Mouse (Mus musculus): ENCODE data around the gene Ung.

Gene Ung

DNA sequence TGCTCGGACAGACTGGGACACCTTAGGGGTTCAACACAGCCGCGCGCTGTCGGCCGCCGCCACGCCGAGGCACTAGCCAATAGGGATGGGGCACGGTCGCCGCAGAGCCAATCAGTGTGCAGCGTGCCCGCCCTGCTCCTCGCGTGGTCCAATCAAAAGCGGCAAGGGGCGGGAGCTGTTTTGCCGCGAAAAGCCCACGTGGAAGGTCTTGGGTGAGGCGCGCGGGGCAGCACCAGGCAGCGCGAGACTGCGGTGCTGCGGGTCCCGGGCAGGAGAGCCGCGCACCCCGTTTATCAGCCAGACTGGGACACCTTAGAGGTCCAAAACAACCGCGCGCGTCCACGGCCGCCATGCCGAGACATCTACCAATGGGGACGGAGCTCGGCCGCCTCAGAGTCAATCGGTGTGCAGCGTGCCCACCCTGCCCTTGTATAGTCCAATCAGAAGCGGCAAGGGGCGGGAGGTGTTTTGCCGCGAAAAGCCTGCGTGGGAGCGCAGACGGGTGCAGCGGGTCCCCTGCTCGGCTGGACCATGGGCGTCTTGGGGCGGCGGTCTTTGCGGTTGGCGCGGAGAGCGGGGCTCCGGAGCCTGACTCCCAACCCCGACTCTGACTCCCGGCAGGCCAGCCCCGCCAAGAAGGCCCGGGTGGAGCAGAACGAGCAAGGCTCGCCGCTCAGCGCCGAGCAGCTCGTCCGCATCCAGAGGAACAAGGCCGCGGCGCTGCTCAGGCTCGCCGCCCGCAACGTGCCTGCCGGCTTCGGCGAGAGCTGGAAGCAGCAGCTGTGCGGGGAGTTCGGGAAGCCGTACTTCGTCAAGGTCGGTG lies 723 bp downstream of the Ung start:
- DNase-seq (ENCODE audit: extremely low spot score, low spot score), result peak; percentile 96

DNA sequence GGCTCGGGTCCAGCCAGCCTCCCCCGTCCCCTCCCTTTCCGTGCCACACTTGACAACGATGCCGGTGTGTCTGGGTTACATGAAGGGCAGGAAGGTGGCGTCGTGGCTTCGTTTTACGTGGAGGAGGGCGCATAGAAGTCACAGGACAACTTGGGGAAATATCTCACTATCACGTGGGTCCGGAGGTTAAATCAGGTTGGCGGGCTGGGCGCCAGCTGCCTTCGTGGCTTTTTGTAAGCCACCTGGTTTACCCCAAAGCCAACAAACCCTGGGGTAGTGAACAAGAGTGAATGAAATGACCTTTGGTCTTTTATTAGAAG lies 1.3 kb downstream of the Ung start:
- no peak for DNase-seq (ENCODE audit: extremely low spot score, low spot score)

DNA sequence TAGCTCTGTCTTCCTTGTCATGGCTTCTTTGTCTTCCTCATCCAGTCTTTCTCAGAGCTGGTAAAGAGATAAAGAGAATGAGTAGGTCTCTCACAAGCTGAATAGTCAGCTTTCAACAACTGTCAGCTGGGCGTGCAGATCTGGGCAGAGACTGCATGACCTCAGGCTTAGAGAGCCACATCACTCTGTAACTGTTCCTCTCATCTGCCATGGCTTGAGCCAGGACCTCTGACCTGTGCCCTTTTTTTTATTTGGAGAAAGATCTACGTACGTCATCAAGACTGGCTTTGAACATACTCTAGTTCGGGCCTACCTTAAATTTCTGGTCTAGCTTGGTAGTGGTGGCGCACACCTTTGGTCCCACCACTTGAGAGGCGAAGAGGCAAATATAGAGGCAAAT lies 2.7 kb downstream of the Ung start:
- no peak for DNase-seq (ENCODE audit: extremely low spot score, low spot score)

DNA sequence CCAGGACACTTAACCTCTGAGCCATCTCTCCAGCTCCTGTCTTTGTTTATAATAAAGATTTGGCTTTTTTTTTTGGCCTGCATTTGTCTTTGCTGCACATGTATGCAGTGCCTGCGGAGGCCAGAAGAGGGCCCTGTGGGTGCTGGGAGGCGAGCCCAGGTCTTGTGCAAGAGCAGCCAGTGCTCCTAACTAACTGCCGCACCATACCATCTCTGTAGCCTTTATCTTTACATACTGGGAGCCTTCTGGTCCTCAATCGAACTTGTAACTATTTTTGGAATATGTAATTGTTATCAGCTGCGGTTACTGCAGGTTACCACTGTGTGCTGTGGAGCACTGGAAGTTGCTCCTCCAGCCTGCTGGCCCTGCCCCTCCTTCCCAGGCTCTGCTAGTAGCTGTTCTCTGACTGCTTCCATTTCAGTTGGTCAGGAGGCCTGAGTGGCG lies 3.9 kb downstream of the Ung start:
- no peak for DNase-seq (ENCODE audit: extremely low spot score, low spot score)

DNA sequence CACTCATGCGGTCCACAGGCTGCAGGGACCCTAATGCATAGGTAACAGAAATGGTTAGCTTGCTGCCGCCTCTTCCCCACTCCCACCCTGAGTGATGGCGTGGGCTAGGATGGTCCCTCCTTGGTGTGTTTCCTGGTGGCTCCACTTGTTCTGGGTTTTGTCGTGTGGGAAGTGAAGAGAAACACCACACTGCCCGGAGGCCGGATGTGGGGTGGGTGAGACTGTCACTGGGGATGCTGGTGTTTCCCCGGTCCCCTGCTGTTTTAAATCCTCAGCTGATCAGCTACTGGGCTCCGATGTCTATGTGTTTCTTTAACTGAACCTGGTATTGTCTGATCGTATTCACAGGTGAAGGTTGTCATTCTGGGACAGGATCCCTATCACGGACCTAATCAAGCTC lies 5.3 kb downstream of the Ung start:
- DNase-seq (ENCODE audit: extremely low spot score, low spot score), result no peak

DNA sequence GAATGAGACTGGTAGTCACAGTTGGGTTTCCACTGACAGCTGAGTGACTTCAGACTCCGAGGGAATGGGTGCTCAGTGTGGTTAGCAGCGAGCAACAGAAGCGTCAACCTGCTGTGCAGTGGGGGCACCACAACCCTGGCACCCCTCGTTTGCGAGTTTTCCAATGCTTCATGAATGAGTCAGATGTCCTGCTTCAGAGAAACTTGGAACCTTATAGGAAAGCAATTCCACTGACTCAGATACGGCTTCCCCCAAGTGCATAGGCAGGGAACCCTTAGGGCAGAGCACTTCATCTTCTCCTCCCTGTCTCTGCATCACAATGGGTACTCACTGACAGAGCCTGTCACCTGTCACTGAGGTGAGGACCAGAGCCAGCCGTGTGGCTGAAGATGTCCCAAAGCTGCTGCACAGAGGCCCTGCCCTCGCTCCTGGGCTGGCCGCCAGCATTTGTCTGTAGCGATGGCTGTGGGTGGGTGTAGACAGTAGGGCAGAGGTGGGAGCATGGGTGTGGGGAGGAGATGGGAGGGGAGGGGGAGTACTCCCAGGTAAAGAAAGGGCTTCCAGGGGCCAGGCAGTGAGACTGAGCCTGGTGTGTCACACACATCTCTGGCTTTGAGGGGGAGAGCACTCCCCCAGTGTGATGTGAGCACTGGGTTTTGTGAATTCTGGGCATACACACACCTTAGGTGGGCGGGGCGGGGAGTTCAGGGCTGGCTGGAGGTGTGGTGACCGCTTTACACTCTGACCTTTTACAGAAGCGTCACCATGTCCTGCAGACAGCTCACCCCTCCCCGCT lies 7.5 kb downstream of the Ung start:
- DNase-seq (ENCODE audit: extremely low spot score, low spot score), result no peak

DNA sequence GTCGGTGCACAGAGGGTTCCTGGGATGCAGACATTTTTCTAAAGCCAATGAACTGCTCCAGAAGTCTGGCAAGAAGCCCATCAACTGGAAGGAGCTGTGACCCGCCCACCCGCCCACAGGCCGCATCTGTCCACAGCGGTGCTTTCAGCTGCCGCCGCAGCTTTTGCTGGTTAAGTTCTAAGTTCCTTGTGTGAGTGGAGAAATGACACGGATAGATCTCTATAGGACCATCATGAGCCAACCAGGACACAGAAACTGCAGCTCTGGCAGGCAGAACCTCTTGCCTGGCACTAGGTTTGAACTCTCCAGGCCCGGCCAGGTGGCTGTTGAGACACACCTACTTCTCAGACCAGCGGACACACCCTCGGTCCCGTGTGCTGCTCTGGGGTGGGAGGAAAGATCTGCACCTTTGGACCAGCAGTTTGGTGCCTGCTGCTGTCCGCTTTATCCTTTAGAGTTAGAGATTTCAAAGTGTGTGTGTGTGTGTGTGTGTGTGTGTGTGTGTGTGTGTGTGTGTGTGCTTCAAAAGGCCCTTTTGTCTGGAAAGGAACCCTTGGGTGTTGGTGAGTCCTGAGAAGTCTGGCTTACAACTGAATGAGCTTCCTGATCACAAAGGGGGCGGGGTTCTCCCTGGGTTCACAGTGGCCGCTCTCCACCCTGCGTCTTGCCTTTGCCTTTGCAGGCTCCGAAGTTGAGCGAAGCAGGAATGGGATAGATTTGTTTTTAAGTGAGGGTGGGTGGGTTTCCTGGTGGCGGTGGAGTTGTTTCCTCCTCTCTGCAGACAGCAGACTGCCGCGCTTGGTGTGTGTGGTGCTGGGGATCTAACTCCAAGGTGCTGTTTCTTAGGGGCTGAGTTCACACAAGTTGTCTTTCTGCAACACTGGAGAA lies 8.3 kb downstream of the Ung start:
- no peak for DNase-seq (ENCODE audit: extremely low spot score, low spot score)

DNA sequence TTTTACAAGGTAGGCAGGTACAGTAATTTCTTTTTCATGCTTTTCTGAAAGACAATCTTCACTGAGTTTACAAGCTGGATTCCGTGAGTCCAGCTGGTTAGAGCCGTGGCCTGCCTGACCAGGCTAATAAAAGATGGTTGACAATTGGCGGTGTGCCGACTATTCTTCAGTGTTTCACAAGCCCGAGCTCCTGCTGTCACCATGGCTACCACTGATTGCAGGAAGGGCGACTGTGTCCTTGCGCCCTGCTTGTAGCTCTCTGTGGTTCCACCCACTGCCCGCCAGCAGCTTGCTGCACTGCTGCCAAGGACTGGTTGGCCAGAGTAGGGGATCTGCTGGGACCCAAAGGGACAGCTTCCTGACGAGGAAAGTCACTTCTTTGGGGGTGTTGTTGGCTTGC lies 9.0 kb downstream of the Ung start:
- no peak for DNase-seq (ENCODE audit: extremely low spot score, low spot score)

DNA sequence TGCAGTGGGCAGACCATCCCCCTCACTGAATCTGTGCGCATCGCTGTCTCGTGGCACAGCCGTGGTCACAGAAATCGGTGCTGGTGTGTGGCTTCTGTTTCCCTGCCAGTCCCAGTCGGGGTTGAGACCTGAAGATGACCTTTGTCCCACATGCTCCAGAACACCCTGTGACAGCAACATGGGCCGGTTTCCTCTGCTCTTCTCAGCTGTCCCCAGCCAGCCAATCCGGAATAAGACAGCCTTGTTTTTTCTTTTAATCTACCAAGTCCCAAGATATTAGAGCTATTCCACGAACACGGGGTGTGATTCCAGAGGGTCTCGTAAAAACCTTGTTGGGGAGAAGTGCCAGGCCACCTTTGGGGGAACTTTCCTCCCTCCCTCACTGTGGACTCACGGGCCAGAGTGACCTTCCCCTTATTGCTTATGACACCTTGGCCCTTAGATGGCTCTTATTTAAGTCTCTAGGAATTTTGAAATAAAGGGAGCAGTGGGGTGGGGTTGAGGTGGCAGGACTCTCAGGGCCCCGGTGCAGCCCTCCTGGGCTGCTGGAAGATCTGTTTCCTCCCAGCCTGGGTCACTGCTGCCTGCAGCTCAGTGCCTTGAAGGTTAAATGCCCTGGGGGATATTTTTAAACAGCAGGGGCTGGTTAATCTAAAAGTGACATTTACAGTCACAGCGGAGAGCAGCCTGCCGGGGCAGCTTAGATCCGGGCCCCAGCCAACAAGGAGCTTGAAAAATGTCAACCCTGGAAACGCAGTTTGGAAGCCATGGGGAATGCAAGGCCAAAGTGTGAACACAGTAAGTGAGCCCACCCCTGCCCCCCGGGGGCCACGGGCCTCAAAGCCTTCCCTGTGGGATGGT lies 16.1 kb downstream of the Ung start, which contains the start of gene Acacb:
TSS of gene Acacb (plus strand) at position 508 of the 861 bp plus-strand sequence.
- DNase-seq (ENCODE audit: extremely low spot score, low spot score), result no peak

DNA sequence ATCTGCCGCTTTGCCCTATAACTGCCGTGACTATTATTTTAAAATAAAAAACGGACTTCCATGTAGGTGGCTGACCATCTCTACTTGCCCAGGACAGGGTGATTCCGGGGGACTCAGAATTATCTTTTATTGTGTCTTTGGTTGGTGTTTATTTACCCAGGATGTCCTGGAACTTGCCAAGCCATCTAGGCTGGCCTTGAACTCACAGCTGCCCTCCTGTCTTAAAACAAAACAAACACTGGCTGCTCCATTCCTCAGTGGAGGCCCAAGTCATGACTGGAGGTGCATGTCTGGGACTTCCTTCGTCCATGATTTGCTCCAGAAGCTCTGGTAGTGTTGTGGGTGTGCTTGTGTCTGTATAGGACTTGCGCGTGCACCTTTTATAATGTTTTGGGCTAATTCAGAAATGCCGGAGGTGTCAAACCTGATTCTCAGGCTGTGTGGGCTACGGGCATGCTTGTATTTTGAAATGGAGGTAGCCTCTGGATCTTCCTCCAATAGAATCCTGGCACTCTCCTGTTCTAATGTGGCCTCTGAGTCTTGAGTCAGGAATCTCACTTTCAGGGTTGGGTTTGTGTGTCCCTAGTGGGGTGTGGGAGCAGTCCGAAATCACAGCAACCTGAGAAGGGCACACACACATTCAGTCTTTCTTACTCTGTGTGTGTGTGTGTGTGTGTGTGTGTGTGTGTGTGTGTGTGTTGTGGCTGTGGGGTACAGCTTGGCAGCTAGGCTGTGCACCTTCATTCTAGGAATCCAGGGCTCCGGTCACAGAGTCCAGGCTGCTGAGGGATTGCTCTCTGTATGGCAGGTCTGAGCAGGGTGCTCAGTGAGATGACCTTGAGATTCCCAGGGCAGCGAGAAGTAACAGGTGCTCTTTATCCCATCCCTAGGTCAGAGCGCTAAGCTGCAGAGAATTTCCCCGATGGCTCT lies 17.1 kb downstream of the Ung start:
- no peak for DNase-seq (ENCODE audit: extremely low spot score, low spot score)

DNA sequence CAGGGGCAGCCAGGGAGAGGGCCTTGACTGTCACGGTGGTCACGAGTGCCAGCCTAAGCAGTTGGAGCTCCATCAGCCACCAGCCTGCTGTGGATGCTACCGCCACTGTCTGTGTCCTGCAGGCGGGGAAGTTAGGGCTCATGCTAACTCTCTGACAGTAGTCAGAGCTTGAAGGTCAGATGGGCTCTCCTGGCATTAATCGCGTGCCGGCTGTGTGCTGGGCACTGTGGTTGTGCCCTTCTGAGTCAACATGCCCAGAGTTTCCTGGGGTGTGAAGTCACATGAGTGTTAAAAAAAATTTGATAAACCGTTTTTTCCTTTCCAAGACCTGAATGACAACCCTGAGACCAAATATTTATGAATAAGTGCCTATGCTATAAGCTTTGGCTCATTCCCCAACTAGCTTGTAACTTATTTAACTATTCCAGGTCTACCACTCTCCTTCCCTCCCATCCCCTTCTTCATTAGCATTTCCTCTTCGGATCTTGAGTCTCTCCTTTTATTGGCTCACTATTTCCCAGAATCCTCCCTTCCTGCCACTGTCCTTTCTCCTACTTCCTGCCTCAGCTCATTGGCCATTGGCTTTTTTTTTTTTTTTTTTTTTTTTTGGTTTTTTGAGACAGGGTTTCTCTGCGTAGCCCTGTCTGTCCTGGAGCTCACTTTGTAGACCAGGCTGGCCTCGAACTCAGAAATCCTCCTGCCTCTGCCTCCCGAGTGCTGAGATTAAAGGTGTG lies 22.3 kb downstream of the Ung start:
- DNase-seq (ENCODE audit: extremely low spot score, low spot score), result no peak

DNA sequence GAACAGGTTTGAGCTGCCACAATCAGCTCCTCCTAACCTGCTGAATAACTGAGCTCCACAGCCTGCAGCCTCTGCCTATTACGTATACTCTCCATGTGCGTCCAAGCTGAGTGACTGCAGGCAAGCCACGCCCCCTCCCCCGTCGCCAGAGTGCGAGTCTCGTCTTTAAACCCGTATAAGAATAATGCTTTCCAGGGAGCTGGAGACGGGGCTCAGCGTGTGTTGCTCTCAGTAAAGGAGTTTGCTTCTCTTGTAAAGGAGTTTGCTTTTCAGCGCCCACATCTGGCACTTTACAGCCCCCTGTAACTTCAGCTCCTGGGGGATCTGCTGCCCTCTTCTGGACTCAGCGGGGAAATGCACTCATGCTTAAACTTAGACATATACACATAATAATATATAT lies 23.3 kb downstream of the Ung start:
- DNase-seq (ENCODE audit: extremely low spot score, low spot score), result peak; percentile 38

DNA sequence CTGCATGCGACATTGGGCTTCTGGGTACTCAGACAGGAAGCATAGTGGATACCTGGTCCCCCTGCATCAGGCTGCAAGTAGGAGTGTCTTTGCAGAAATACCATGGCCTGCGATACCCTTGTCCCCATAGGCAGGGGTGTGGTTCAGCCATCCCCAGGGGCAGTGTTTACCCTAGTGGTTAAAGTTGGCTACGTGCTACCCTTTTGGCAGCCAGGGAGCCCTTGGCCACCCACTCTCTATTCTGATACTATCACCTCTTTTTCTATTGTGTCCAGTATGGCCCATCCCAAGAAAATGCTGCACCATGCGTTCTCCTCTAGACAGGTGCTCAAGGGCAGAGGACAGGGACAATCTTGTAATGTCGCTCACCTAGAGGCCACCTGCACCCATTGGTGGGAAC lies 24.6 kb downstream of the Ung start:
- DNase-seq (ENCODE audit: extremely low spot score, low spot score), result no peak

DNA sequence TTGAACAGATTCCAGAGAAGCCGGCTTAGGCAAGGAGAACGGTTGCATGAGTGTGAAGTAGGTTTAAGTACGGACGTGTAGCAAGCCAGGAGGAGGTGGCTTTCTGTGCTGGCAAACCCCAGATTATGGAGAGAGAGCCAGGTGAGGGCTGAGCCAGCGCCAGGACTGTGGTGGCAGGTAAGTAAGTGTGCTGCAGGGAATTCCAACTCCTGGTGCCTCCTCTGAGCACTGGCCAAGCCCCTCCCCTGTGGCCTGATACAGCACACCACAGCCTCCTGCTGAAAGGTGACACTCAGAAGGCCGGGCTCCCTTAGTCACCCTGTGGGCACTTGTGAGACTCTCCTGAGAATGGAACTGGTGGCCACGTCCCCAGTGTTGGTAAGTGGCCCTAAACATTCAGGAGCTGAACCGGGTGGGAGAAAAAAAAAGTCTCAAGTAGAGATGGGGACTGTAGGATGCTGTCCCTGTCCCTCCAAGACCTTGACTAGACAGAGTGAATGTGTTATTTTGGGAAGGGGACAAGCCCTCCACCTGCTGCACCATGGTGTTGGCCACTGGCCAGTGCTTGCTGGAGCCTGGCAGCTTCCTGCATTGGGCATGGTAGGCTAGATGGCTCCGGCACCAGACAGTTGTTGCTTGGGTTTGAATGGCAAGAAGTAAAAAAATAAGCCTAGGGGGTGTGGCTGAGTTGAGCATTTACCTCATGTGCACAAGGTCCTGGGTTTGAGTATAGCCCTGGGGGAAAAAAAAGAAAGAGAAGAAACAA lies 25.2 kb downstream of the Ung start:
- no peak for DNase-seq (ENCODE audit: extremely low spot score, low spot score)

DNA sequence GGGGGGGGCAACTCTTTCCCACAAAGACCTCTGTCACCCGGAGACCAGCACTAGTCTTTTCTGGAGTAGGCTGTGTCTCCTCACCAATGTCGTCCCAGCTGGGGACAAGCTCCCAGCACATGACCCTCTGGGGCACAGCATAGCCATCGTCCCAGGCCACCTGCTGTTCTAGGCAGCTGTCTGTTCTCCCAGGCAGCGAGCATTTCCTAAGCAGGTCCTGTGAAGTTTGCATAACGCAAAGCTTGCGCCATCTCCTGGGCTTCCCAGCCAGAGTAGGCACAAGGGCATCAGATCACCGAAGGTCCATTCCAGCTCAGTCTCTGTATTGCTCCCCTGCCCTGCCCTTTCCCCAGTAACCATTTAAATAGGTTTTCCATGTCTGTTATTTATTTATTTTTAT lies 27.1 kb downstream of the Ung start:
- DNase-seq (ENCODE audit: extremely low spot score, low spot score), result no peak

DNA sequence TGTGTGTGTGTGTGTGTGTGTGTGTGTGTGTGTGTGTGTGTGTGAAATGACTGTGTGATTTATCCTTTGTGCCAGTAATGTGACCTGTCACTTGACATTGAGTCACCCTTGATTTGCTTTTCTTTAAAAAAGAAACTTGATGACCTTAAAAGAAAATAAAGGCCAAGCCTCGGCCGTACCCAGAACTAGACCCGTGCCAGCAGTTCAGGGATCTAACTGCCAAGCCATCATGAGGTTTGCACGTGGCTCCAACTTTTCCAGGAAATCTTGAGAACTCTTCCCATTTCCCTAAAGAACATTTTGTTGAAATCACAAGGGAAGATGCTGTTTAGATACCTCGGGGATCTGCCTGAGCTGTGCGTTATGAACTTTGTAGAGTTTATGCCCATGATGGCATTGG lies 31.2 kb downstream of the Ung start:
- no peak for DNase-seq (ENCODE audit: extremely low spot score, low spot score)

DNA sequence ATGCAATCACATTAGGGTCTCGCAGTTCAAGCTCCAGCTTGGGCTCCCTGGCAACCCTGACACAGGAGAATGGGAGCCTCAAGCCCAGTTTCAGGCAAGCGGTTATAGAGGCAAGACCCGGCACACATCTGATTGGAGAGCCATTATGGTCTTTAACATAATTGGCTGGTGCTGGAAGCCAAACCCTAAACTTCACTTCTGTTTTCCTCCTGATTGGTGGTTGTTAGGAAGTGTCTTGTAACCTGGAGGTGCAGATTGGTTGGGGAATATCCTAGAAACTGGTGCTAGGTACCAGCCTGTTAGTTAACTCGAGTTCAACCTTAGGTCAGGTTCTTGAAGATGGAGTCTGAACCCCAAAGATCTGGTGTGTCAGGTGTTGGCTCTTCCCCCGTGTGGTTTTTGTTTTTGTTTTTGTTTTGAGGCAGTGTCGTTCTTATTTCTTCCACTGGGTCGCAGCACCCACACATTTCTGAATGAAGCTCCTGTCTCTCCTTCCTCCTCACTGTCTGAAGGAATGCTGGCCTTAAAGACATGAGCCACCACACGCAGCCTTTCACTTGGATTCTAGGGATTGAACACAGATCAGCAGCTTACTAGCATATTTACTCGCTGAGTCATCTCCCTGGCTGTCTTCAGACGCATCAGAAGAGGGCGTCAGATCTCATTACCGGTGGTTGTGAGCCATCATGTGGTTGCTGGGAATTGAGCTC lies 32.1 kb downstream of the Ung start:
- no peak for DNase-seq (ENCODE audit: extremely low spot score, low spot score)

All from neural tube, embryonic 10.5 days (tissue).